Mouse (Mus musculus): ENCODE results near the gene Ddx39. TPM values are rescaled to one million over a fixed set of nuclear protein-coding genes. Genes with fewer than 3 reads are reported as not detected.

Ddx39 gene
- total RNA-seq, 2 experiments from 2014 or later: 15.8 to 17.2 TPM

DNA sequence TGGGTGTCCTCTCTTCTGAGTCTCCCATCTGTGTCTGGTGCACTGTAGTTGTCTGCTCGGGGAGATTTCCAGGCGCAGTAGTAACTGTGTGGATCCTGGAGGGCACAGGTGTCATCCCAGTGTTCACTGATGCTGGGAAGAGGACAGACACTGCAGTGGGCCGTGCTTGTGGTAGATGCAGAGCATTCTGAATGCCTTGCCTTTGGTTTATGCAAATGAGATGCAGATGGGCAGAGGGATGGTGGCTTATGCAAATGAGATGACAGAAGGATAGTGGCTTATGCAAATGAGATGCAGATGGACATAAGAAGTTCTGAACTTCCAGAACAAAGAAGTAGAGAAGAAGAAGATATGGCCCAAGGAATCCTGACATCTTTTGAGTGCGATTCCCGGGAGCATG, 16.9 kb downstream of the Ddx39 start:
- intact Hi-C loops (cut with DNase I): no loop called here
- DNase-seq: no peak

DNA sequence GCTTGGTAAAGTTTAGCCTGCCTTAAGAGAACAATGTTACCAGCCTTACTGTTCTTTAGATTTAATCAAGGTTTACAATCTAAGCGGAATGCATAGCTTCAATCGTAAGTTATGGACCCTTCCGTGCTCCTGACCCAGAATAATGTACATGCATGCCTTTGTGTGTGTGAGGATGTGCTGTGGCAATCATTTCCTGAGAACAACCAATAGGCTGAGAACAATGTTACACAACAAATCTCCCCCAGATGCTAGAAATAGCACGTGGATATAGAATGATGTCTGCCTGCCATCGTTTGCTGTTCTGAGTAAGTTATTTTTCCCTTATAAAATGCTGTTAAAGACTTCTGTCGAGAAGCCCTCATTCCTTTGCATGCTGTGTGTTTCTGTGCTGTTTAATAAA, 17.9 kb downstream of the Ddx39 start:
- intact Hi-C loops (cut with DNase I): no loop called here
- DNase-seq: no peak

DNA sequence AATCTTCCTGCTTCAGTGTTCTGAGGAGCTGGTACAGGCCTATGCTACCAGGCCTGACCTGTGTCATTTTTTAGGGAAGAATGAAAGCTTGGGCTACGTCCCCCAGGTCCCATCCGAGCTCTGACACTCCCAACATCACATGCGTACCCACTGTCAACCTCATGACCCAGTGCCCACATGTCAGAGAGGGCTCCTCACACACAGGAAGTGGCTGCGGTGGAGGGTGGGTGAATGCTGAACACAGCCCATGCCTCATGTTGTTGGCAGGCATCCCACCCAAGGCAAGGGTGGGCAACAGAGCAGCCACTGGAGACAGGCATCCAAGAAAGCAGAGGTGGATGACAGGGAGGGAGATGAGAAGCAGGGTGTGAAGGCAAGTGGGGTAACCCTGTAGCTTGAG, 21.7 kb downstream of the Ddx39 start:
- DNase-seq: no peak
- intact Hi-C loops (cut with DNase I): loop anchor here (5.0 kb wide), 1 partner anchor 46 kb away; no protein-coding TSS in a partner anchor

- intact Hi-C loops (cut with DNase I): loop anchor here (5.0 kb wide), 1 partner anchor 45 kb away; no protein-coding TSS in a partner anchor
- DNase-seq: no peak
Observed at GRCm38 (mm10) chr8:83737346-83737745, 22.4 kb downstream of the Ddx39 start.

DNA sequence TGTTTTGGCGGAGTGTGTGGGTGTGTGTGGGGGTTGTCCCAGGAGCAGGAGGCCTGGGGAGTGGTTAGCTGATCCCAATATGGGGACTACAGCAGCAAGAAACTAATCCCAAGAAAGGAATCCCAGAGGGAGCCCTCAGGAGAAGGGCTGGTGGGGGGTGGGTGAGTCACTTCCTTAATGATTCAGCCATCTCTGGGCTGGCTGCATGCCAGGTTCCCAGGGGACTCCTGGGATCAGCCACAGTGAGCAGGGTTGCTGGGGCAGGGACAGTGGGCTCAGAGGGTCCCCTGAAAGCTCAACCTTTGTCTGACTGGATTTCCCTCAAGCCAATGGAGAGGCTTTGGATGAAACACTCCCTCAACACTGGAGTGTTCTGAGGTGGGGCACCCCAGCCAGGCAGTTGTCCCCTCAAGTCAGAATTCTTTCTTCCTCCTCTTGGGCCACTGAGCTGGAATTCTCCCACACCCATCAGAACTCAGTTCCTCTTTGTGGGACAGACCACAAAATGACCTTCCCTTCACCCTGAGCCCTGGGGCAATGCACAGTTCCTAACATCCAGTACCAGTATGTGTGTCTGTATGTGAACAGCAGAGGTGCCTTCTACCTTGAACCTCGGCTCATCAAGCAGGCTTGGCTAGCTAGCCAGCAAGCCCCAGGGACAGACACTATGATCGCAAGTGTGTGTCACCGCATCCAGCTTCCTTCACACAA, 23.0 kb downstream of the Ddx39 start:
- intact Hi-C loops (cut with DNase I): loop anchor here (5.0 kb wide), 1 partner anchor 44 kb away; no protein-coding TSS in a partner anchor
- peak; percentile 80 to 83 for DNase-seq

GRCm38 (mm10) chr8:83738949-83739710, 24.2 kb downstream of the Ddx39 start:
- DNase-seq: peak in 1 of 2 experiments; percentile 59
- intact Hi-C loops (cut with DNase I): loop anchor here (5.0 kb wide), 1 partner anchor 43 kb away; no protein-coding TSS in a partner anchor

DNA sequence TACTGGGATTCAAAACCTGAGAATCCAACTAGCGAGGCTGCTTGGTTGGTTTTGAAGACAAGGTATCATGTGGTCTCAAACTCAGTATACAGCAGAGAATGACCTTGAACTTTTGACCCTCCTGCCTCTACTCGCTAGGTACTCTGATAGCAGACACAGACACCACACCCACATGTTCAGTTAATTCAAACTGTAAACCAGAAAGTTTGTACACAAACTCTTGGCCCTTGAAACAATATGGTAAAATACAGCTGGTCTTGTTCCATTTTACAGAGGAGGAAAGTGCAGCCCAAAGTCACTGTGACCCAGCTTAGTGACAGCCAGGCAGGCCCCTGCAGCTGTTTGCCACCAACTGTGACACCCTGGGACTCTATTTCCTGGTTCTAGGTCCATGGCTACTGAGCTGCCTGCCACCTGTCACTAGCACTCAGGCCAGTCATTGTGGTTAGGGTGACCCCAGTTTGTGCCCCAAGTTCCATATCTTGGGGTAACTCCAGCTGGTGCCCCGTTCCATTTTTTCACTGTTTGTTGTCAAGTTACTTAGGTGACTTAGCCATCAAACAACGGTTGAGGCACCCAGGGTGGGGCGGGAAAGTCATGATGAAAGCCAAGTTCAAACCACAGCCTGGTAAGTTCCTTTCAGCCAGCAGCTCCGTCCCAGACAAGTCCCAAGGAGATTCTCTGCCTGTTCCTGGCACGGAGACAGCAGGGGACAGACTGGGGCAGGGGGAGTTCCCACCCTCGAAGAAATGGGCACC, 24.9 kb downstream of the Ddx39 start:
- intact Hi-C loops (cut with DNase I): loop anchor here (5.0 to 10.0 kb wide), 2 partner anchors 42 to 465 kb away; no protein-coding TSS in a partner anchor
- peak in 1 of 2 experiments; percentile 57 for DNase-seq

DNA sequence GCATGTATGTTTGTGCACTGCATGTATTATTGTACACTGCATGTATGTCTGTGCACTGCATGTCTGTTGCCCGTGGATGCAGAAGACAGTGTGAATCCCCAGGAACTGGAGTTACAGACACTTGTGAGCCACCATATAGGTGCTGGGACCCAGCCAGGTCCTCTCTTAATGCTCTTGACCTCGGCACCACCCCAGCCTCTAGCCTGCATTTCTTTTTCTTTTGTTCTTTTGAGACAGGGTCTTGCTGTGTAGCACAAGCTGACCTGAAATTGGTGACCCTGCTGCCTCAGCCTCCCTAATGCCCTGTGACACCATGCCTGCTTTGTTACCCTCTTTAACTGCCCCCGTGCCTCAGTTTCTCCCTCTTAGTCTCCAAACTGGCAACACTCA, 25.6 kb downstream of the Ddx39 start:
- DNase-seq: no peak
- intact Hi-C loops (cut with DNase I): loop anchor here (10.0 kb wide), 1 partner anchor 464 kb away; no protein-coding TSS in a partner anchor

GRCm38 (mm10) chr8:83740976-83741741, 26.2 kb downstream of the Ddx39 start, which contains the start of gene Adgre5:
Adgre5 (minus strand) TSS chr8:83741326.
- DNase-seq: peak; percentile 85 to 87
- intact Hi-C loops (cut with DNase I): loop anchor here (10.0 kb wide), 1 partner anchor 464 kb away; no protein-coding TSS in a partner anchor

- DNase-seq: peak in 1 of 2 experiments; percentile 25
- intact Hi-C loops (cut with DNase I): loop anchor here (10.0 kb wide), 1 partner anchor 463 kb away; no protein-coding TSS in a partner anchor
Observed at GRCm38 (mm10) chr8:83741849-83742655, 27.1 kb downstream of the Ddx39 start.

DNA sequence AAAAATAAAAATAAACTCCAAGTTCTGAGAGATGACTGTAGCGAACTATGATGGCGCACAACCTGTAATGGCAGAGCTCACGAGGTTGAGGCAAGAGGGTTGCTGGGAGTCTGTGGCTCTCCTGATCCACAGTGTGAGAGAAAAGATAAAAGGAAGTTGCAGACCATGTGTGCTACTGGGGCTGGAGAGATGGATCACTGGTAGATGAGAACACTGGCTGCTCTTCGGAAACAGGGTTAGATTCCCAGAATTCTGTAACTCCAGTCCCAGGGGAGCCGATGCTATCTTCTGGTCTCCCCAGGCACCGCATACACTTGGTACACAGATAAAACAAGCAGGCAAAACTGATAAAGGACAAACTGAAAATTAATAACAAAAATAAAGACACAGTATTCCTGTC, 28.0 kb downstream of the Ddx39 start:
- intact Hi-C loops (cut with DNase I): loop anchor here (10.0 kb wide), 1 partner anchor 462 kb away; no protein-coding TSS in a partner anchor
- no peak for DNase-seq

- intact Hi-C loops (cut with DNase I): loop anchor here (10.0 kb wide), 1 partner anchor 461 kb away; no protein-coding TSS in a partner anchor
- no peak for DNase-seq
Observed at GRCm38 (mm10) chr8:83744070-83744469, 29.1 kb downstream of the Ddx39 start.

DNA sequence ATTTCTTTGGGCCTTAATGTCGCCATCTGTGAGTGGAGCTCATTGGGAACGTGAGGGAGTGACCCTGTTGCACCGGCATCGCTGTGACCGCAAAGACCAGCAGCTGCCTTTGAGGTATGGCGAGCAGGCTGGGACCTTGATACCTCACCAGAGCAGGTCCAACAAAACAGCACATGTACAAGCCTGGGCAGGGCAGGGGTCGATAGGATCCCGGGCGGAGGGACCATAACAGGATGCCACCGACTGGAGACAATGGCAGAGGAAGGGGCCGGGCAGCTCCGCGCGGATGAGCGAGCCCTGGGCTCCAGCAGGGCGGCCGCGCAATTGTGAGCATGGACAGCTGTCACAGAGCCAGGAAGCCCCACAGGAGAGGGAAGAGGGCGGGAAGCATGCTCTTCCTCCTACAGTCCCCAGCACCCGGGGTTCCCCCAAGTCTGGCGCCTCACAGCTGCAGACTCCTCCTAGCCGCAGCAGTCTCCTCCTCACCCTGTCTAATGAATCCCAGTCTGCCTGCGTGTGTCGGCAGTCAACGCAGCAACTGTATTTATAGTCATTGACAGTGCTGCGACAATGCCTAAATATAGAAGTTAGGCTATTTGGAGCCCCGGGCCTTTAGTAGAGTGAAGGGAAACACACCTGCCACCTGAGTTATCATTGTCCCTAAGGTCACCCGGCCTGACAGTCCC, 32.8 kb downstream of the Ddx39 start:
- intact Hi-C loops (cut with DNase I): loop anchor here (10.0 kb wide), 1 partner anchor 457 kb away; no protein-coding TSS in a partner anchor

GRCm38 (mm10) chr8:83748708-83749107, 33.7 kb downstream of the Ddx39 start:
- intact Hi-C loops (cut with DNase I): loop anchor here (10.0 kb wide), 1 partner anchor 456 kb away; no protein-coding TSS in a partner anchor
- peak; percentile 37 to 49 for DNase-seq

More for the DNA sequence above, 32.8 kb downstream of the Ddx39 start:
- DNase-seq: peak; percentile 76 to 82

DNA sequence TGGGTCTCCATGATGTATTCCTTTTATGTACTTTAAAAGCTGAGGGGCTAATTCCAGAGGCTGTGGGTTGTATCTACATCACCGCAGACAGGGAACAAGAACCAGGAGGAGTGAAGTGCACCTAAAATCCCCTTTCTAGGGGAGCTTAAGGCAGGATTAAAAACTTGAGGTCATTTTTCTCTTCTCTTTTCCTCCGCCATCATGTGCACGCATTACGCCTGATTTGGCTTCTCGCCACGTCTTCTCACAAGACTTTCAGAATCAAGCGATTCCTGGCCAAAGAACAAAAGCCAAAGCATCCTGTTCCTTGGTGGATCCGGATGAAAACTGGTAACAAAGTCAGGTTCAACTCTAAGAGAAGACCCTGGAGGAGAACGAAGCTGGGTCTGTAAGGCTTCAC, 34.3 kb downstream of the Ddx39 start:
- peak; percentile 24 to 35 for DNase-seq
- intact Hi-C loops (cut with DNase I): loop anchor here (10.0 kb wide), 1 partner anchor 456 kb away; no protein-coding TSS in a partner anchor

GRCm38 (mm10) chr8:83754149-83754548, 39.2 kb downstream of the Ddx39 start:
- no peak for DNase-seq
- intact Hi-C loops (cut with DNase I): no loop called here

DNA sequence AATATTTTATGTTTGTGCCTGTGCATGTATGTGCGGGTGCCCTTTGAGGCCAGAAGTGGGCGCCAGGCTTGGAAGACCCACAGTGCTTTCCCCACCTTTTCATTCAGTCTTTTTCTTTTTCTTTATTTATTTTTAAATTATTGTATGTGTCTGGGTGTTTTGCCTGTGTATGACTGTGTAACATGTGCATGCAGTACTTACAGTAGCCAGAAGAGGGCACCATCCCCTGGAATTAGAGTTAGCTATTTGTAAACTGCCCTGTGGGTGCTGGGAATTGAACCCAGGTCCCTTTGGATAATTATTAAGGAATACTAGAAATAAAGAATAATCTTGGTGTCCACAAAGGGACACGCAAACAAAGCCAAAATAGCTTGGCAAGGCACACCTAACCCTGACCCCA, 41.3 kb downstream of the Ddx39 start:
- no peak for DNase-seq

DNA sequence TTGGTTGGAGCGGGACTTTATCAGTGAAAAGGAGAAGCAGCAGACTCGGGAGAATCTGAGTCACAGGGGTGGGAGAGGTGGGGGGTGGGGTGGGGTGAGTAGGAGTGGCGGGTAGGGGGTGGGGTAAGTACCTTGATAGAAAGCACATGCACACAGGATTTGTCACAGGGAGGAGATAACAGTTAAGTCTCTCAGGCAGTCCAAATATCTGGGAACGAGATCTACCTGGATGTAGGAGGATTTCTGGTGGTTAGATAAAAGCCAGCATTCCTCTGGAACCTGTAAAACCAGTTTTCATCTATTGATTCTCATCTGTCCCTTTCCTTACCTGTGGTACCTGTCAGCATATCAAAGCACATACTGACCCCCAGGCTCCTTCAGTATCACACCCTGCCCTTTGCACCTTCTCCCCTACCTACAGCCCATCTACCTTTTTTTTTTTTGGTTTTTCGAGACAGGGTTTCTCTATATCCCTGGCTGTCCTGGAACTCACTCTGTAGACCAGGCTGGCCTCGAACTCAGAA, 42.2 kb downstream of the Ddx39 start:
- DNase-seq: no peak
- intact Hi-C loops (cut with DNase I): no loop called here

More for the DNA sequence above, 41.3 kb downstream of the Ddx39 start:
- intact Hi-C loops (cut with DNase I): no loop called here
